Mouse (Mus musculus) cerebellum, postnatal 10 days (tissue): ENCODE measurements around the gene Ccnd3.

ENCODE experiments used
- DNase-seq, 2 experiments: peaks; one replicate each; pipeline ENCODE4 v3.0.0; 2021; ENCODE audit warnings: mixed read lengths in 2 of 2

The Ccnd3 gene

DNA sequence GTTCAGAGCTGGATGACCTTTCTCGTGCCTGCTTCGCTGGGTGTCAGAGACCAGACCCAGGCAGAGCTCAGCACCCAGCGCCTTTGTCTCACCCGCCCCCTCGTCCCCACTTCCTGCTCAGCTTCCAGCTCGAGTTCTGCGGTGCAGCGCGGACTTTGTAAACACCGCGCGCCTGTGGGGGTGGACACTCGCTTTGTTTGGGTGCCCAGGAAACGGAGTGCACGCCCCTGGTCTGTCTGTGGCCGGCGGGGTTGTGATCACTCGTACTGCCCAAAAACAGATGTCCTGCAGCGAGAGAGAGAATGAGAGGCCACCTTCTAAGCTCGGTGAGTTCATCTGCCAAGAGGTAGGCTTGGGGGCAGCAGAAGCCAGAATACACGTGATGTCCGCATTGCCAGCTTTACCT is at the start of gene Ccnd3:
Gene Ccnd3 (plus strand): TSS at position 111 of the 406 bp plus-strand sequence.
- DNase-seq, result peak in 1 of 2 experiments; percentile 35

DNA sequence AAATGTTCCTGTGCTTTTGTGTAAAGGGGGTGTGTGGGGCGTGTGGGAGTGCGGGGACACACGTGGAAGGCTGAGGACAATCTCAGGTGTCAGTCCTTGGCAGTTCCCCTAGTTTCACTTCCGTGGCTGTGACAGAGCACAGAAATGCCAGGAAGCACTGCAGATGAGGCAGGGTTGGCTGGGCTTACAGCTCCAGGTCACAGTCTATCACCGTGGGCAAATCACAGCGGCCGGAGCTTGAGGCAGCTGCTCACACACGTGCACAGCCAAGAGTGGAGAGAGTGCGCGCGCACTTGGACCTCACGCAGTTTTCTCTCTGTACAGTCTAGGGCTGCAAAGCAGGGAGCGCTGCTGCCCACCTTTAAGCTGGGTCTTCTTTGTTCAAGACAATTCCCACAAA is 46.5 kb upstream of the Ccnd3 start:
- DNase-seq, result peak; percentile 41 to 49

GRCm38 (mm10) chr17:47458936-47459335 is 45.9 kb upstream of the Ccnd3 start:
- no peak for DNase-seq

DNA sequence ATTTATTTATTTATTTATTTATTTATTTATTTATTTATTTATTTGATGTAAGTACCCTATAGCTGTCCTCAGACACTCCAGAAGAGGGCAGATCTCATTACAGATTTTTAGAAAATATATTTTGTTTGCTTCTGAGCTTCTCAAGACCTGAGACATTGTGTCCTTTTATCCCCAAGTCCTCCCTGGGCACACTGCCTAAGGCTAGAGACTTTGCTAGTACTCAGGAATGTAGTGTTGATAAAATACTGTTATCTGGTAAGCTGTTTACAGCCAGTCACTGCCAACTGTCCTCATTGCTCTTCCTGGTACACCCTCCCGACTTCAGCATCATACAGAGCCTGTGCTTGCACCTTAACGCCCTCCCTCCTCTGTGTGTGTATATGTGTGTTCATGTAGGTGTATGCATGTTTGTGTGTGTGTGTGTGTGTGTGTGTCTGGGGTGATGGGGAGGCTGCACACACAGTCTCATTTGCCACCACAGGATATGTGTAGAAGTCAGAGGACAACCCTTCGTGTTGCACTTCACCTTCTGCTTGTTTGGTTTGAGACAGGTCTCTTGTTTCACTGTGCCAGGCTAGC is 45.4 kb upstream of the Ccnd3 start:
- DNase-seq, result no peak

GRCm38 (mm10) chr17:47461688-47462087 is 43.2 kb upstream of the Ccnd3 start:
- DNase-seq, result no peak

DNA sequence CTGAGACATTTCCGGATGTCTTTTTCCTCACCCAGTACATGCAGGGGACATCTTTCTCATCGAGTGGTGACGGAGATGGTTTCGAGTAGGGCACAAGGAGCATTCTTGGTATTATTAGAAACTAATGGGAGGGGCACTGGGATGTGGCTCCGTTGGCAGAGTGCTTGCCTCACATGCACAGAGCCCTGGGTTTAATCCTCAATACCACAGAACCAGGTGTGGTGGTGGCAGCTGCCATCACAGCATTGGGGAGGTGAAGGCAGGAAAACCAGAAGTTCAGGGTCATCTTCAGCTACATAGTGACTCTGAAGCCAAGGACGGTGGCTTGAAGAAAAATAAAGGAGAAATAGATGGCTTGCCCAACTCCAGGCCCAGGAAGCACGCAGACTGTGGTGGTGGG is 42.6 kb upstream of the Ccnd3 start:
- no peak for DNase-seq

DNA sequence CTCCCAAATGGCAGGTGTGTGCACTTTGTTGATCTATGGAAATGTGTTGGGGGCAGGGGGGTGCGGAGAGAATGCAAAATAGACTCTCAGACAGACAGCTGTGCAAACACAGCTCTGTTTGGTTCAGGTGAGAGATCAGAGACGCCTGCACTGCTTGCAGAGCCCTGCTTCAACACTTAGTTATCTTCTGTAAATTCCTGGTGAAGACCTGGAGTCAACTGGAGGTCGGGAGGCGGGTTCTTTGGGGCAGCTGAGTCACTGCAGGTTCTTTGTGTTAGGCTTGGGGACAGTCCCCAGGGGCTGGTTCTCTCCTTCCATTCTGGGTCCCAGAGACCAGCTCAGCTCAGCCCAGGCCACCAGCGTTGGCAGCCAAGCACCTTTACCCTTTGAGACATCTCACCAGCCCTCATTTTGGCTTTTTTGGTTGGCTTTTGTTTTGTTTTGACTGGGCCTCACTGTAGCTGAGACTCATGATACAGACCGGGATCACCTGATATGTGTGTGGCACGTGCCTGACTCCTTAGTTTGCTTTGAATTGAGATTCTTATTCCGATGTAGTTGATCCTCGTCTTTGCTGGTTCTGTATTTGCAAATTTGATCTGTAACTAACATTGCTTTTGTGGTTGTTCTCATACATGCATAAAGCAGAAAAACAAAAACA is 42.0 kb upstream of the Ccnd3 start:
- no peak for DNase-seq

DNA sequence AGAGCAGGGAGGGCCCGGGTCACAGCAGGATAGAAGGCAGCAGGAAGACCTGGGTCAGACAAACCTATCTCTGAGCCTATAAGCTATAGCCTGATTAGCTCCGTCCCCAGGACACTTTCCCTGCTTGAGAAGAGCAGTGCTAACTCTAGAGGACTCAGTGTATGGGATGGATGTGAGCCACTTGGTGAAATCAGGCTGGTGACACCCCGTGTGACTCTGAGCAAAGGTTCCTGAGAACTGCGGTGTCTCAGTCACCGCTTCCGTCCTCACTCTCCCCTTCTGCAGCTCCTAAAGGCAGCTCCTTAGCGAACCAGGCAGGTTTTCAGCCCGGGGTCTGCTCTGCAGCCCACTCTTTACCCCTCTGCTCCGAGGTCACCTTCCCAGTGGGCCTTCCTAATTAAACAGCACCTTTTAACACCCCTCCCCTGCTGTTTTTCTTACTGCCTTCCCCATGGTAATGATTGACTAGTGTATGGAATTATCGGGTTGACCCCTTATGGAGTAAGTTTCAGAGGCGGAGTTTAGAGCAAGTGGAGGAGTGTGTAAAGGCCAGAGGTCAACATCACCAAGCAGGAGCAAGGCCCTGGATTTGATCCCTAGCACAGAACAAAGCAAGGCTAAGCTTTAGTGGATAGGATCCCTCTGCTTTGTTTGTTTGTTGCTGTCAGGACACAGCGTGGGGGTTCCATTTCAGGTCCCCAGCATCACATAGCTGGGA is 40.4 kb upstream of the Ccnd3 start:
- no peak for DNase-seq

DNA sequence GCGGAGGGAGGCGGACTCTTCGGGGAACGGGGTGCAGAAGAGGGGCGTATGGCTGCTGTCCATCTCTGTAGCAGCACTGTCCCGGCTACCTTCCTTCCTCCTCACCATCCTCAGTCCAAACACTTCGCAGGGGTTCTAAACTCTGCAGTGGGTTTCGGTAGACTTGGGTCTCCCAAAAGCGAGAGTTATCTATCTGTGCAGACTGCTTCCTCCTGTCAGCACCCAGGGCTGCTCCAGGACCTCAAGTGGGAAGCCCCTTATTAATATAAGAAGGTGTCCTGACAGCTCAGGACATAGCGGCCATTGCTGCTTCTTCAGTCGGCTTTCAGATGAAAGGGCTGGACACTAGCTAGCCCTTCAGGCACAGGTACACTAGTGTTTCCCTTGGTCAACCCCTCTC is 39.8 kb upstream of the Ccnd3 start:
- DNase-seq, result no peak

- DNase-seq, result peak in 1 of 2 experiments; percentile 28
Measured at GRCm38 (mm10) chr17:47466284-47466683, 38.6 kb upstream of the Ccnd3 start.

DNA sequence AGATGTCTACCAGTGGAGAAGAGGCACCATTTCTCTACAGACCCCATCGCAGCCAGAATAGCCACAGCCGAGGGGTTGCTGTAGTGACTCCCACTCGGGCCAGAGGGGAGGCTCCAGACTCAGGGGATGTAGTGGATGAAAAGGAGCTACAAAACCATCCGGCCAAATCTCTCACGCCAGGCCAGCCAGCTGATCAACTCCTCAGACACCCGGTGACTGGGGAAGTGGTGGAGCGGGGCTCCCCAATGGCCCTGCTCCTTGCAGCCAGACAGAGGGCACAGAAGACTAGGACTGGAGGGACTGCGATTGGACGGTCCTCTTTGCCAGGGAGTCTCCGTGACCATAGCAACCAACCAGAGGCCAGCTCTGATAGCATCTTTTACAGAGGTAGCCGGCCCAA is 37.2 kb upstream of the Ccnd3 start:
- DNase-seq, result no peak

- no peak for DNase-seq
Measured at GRCm38 (mm10) chr17:47468063-47468462, 36.8 kb upstream of the Ccnd3 start.

GRCm38 (mm10) chr17:47468466-47468865 is 36.4 kb upstream of the Ccnd3 start:
- DNase-seq, result peak; percentile 38 to 42

GRCm38 (mm10) chr17:47469642-47470041 is 35.2 kb upstream of the Ccnd3 start:
- DNase-seq, result peak in 1 of 2 experiments; percentile 31

- peak; percentile 67 to 78 for DNase-seq
Measured at GRCm38 (mm10) chr17:47470121-47470520, 34.7 kb upstream of the Ccnd3 start.

DNA sequence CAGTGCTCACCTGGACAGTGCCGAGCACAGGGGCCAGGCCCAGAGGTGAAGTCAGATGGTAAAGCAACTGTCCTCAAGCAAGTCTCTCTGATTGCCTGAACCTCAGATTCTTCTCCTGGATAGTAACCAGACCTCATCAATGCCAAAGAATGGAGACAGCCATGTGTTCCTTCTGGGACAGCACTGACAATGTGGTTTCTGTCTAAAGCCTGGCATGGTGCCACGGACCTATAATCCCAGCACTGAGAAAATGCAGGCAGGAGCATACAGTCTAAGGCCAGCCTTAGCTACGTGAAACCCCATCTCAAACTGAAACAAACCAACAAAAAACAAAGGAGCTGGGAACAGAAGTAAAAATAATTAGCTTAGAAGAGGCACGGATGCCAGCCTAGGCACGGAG is 34.2 kb upstream of the Ccnd3 start:
- DNase-seq, result peak; percentile 85 to 86

- DNase-seq, result no peak
Measured at GRCm38 (mm10) chr17:47472435-47473350, 32.2 kb upstream of the Ccnd3 start.

DNA sequence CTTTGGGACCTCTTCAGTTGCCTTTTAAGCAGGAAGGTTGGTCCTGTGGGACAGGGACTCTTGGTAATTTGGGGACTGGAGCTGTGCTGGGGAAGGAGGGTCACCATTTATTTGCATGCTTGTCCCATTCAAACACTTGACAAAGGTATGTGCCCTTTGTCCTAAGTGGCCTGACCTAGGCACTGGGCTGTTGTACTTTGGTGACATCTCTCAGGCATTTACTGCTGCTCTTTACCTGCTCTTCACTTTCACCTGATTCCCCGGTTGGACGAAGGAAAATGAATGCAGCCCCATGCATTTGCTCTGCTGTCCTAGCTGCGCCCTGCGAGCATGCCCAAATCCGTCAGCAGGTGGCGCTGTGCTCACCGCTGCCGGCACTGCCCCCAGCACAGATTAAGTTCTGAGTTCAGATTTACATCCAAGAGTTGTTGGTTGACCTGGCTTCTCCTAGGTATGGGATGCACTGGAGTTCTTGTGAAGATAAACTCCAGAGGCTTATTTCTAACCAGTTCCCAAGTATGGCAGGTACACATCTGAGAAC is 31.3 kb upstream of the Ccnd3 start:
- DNase-seq, result peak; percentile 58 to 67

- no peak for DNase-seq
Measured at GRCm38 (mm10) chr17:47474250-47474649, 30.6 kb upstream of the Ccnd3 start.

DNA sequence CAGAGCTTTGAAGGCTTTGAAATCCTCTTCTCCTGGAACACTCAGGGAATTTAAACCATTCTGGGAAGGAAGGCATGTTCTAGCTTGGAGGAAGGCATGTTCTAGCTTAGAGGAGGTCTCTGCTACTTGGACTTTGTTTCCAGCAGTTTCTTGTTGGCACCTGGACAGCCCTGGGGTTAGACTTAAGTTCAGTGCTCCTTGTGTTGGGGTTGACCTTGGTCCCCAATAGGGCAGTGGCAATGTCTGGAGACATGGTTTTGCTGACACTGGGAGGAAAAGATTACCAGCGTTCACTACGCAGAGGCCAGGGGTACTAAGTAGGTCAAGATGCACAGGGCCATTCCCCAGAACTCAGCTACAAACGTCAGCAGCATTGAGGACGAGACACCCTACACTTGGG is 29.7 kb upstream of the Ccnd3 start:
- DNase-seq, result no peak

- DNase-seq, result no peak
Measured at GRCm38 (mm10) chr17:47475714-47476113, 29.1 kb upstream of the Ccnd3 start.

- DNase-seq, result no peak
Measured at GRCm38 (mm10) chr17:47479887-47480286, 25.0 kb upstream of the Ccnd3 start.

- peak; percentile 83 to 87 for DNase-seq
Measured at GRCm38 (mm10) chr17:47482401-47482800, 22.4 kb upstream of the Ccnd3 start.
